Mouse (Mus musculus) intestine, postnatal 0 days (tissue): Measurements from ENCODE around the gene Csrp2. TPM values are rescaled to one million over a fixed set of nuclear protein-coding genes. Genes with fewer than 3 reads are reported as not detected.

Source experiments
- ATAC-seq: fragments of 200-750 bp; cut with Nextera tagmentation; 2 replicates; pipeline ENCODE4 v1.8.0; 2017; ENCODE audit warnings: mild to moderate bottlenecking, moderate TSS enrichment, moderate library complexity
- H3K27ac ChIP-seq: fragments of 300-500 bp; sonication (generic); 2 replicates; pipeline ENCODE4 v1.5.1; 2014; ENCODE audit warnings: mild to moderate bottlenecking, low read depth, low read length, moderate library complexity
- H3K27me3 ChIP-seq: fragments of 300-500 bp; sonication (generic); replicated peaks from 2 replicates; pipeline ENCODE4 v1.6.1; 2014; ENCODE audit warnings: low read length, mixed read lengths; ENCODE audit not compliant: control insufficient read depth, insufficient read depth
- H3K36me3 ChIP-seq: fragments of 300-500 bp; sonication (generic); 2 replicates; pipeline ENCODE4 v1.6.1; 2014; ENCODE audit warnings: mild to moderate bottlenecking, moderate library complexity; ENCODE audit not compliant: control insufficient read depth, insufficient read depth
- H3K4me1 ChIP-seq: fragments of 300-500 bp; sonication (generic); replicated peaks from 2 replicates; pipeline ENCODE4 v1.6.1; 2014; ENCODE audit warnings: antibody characterized with exemption, low read length, mixed read lengths; ENCODE audit not compliant: control insufficient read depth, insufficient read depth
- H3K4me2 ChIP-seq: fragments of 300-500 bp; sonication (generic); replicated peaks from 2 replicates; pipeline ENCODE4 v1.6.1; 2014; ENCODE audit warnings: low read depth, mild to moderate bottlenecking, moderate library complexity
- H3K4me3 ChIP-seq: fragments of 300-500 bp; sonication (generic); 2 replicates; pipeline ENCODE4 v1.5.1; 2014; ENCODE audit warnings: low read depth, low read length
- H3K9ac ChIP-seq: fragments of 300-500 bp; sonication (generic); 2 replicates; pipeline ENCODE4 v1.6.1; 2014; ENCODE audit warnings: mild to moderate bottlenecking, low read depth, low read length
- H3K9me3 ChIP-seq: fragments of 300-500 bp; sonication (generic); 2 replicates; pipeline ENCODE4 v1.6.1; 2016; ENCODE audit warnings: mixed run types; ENCODE audit not compliant: control insufficient read depth
- CTCF ChIP-seq: sonication (generic); IDR thresholded peaks from 2 replicates; pipeline ENCODE4 v1.5.1; 2016; ENCODE audit warnings: low read depth, mild to moderate bottlenecking, control low read depth, antibody characterized with exemption, moderate library complexity
- WGBS: fragments of 180-500 bp; shearing (Covaris S2); extraction: QIAGEN DNeasy Blood & Tissue Kit; methylation state at CpG from one replicate; pipeline ENCODE4 v1.1.7; 2014; 5-methylcytosine and 5-hydroxymethylcytosine counted together
- polyA plus RNA-seq: library from polyadenylated mRNA; unstranded; fragments of >200 nt; fragmentation: Nextera tagmentation; extraction: Ambion mirVana; gene quantifications from 2 replicates; pipeline ENCODE4 v1.2.1, GENCODE M21; 2015

Csrp2 gene
- polyA plus RNA-seq, 1 experiment from 2014 or later = 102 TPM

DNA sequence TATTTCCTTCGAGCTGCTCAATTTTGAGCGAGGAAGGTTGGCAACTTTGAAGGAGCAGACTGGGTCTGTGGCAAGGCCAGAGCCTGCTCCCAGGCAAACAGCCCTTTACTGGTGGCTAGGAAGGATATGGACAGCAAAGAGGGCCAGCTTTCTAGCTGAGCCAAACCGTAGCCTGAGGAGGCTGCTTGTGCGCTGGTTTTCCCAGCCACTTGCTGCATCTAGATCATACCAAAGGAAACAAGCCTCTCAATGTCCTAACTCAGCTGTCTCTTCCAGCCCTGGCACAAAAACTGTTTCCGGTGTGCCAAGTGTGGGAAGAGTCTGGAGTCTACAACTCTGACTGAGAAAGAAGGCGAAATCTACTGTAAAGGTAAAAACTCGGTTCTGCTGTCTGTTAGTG, 18.8 kb downstream of the Csrp2 start:
- Histone ChIP-seq H3K9ac (no peak overlapping the region), H3K4me3 (no peak overlapping the region), H3K27me3 (no peaks in the 10 kb centered on the region), H3K36me3 (peaks cover 29% of the 10 kb centered on the region), H3K9me3 (no peaks in the 10 kb centered on the region), H3K4me1 (no peaks in the 10 kb centered on the region), H3K4me2 (no peak overlapping the region), H3K27ac (no peak overlapping the region)
- no peak for ATAC-seq
- no peak for TF ChIP-seq CTCF
- 91% methylated on average over 7 of the region's 7 CpGs for WGBS

DNA sequence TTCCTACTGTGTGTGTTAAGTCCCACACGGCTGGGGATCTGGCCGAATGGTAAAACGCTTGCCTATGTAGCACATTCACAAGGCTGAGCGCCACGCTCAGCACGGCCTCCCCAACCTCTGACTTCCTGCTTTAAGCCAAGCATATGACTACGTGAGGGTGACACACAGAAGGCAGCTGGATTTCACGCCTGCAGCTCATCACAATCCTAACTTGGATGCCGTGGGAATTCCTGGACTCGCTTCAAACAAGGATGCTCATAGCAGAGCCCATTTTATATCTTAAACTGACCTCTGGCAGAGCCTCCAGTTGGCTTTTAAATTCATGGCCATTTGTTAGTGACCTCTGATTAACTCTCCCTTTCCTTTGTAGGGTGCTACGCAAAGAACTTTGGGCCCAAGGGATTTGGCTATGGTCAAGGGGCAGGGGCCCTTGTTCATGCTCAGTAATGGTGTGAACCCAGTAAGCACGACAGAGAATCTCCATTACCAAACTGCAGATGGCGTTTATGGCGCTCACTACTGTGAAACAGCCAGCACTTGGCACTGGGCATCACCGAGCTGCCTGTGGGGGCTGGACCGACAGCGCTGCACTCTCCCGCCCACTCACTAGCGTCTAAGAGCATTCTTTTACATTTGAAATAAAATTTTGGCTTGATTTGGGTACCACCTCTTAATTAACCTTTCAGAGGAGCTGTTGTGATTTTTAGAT, 19.4 kb downstream of the Csrp2 start:
- Histone ChIP-seq H3K27me3 (no peaks in the 10 kb centered on the region), H3K9ac (no peak overlapping the region), H3K4me2 (no peak overlapping the region), H3K9me3 (no peaks in the 10 kb centered on the region), H3K27ac (no peak overlapping the region), H3K4me3 (no peak overlapping the region), H3K4me1 (no peaks in the 10 kb centered on the region), H3K36me3 (peaks cover 29% of the 10 kb centered on the region)
- no peak for ATAC-seq
- no peak for TF ChIP-seq CTCF
- 82% methylated on average over 19 of the region's 19 CpGs for WGBS

DNA sequence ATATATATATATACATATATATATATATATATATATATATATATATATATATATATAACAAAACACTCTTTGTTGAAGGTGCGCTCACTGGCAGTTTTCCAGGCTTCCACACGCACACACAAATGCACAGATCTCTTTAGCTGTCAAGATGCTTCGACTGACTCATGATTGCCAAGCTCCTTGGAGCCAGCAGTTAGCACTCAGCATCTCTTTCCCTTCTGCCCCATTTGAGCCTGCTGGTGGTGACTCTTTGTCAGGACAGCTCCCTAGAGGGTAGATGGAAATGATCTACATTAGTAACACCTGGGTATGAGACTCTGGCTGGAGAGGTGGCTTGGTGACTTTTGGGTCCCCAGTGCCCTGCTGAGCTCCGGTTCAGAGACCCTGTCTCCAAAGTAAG, 20.1 kb downstream of the Csrp2 start:
- H3K27me3 ChIP-seq = no peaks in the 10 kb centered on the region
- ATAC-seq = no peak
- peaks cover 29% of the 10 kb centered on the region for H3K36me3 ChIP-seq
- no peak overlapping the region for H3K9ac ChIP-seq
- no peaks in the 10 kb centered on the region for H3K4me1 ChIP-seq
- no peak for TF ChIP-seq CTCF
- no peak overlapping the region for H3K27ac ChIP-seq
- WGBS = 77% methylated on average over 4 of the region's 4 CpGs
- no peak overlapping the region for H3K4me2 ChIP-seq
- H3K4me3 ChIP-seq = no peak overlapping the region
- H3K9me3 ChIP-seq = no peaks in the 10 kb centered on the region

DNA sequence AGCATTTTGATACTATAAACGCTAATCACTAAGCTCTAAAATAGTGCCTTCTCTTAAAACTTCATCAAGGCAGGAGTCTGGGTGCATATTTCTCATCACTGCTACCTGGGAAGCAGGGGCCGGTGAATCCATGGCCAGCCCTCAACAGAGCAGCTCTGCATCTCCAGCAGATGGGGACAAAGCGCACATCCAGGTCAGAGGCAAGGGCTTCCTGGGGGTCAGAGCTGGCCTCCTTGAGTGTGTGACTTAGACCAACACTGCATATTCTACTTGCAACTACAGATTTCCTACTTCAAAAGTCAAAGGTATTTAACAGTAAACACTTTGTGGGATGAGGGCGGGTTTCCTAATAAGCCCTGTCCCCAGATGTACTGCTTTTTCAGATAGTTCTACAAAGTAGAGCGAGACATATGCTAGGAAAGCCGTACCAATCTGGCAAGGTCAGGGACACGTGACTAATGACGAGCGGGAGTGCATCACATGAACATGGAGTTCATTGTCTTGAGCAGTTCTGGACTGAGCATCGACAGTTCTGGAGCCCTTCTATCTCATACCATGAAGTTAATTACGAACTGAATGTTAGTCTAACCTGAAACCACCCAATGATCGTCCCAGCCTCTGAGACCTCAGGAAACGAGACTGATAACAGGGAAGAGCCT, 21.3 kb downstream of the Csrp2 start:
- ATAC-seq = no peak
- peak; percentile 33 for TF ChIP-seq CTCF
- H3K9ac ChIP-seq = no peak overlapping the region
- no peak overlapping the region for H3K4me3 ChIP-seq
- H3K27me3 ChIP-seq = no peaks in the 10 kb centered on the region
- H3K36me3 ChIP-seq = peaks cover 39% of the 10 kb centered on the region
- H3K4me1 ChIP-seq = no peaks in the 10 kb centered on the region
- no peak overlapping the region for H3K4me2 ChIP-seq
- no peak overlapping the region; the same call in 1 of the 2 replicates for H3K27ac ChIP-seq
- no peaks in the 10 kb centered on the region for H3K9me3 ChIP-seq
- WGBS = 87% methylated on average over 13 of the region's 13 CpGs

DNA sequence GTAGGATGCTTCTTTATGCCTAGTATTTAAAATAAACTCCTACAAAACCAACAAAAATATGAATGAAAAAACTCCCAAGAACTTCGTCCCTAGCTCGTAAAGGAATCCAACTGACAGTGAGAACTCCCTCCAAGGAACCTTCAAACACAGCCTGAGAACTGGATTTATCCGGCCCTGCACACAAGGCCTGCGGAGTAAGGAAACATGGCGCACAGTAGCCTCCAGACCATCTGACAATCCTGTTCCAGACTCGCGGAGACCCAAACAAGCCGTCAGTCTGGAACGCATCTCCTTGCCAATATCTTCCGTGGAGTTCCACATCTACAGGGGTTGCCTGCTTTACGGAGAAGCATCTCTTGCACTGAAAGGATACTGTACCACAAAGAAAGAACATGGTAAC, 22.4 kb downstream of the Csrp2 start:
- Histone ChIP-seq H3K4me2 (no peak overlapping the region), H3K36me3 (peaks cover 42% of the 10 kb centered on the region), H3K27ac (no peak overlapping the region), H3K4me1 (no peaks in the 10 kb centered on the region), H3K9ac (no peak overlapping the region), H3K27me3 (no peaks in the 10 kb centered on the region), H3K4me3 (no peak overlapping the region), H3K9me3 (no peaks in the 10 kb centered on the region)
- 89% methylated on average over 11 of the region's 11 CpGs for WGBS
- ATAC-seq = no peak
- no peak for TF ChIP-seq CTCF

DNA sequence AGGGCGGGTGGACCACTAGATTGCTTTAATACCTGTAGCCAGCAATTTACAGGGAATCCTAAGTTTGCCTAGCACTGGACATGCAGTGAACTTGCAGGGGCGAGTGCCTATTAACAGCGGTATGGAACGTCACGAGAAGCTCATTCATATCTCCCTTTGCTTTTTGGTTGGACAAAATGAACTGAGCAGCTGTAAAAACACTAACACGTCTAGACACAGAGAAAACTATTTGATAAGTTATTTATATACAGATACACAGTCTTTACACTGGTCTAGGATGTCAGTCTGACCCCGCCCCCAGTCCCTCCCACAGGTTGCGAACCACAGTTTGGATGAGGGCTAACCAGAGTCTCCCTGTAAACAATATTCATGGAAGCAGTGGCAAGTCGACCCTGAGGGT, 23.2 kb downstream of the Csrp2 start:
- no peak overlapping the region for H3K27ac ChIP-seq
- no peaks in the 10 kb centered on the region for H3K4me1 ChIP-seq
- WGBS = 82% methylated on average over 9 of the region's 9 CpGs
- no peaks in the 10 kb centered on the region for H3K27me3 ChIP-seq
- H3K36me3 ChIP-seq = peaks cover 38% of the 10 kb centered on the region
- no peak overlapping the region for H3K4me3 ChIP-seq
- no peak for ATAC-seq
- H3K9ac ChIP-seq = no peak overlapping the region
- no peaks in the 10 kb centered on the region for H3K9me3 ChIP-seq
- no peak for TF ChIP-seq CTCF
- H3K4me2 ChIP-seq = no peak overlapping the region
